Comparison of ENCODE assay signal across 9 mouse cellular contexts in the genomic region with DNA sequence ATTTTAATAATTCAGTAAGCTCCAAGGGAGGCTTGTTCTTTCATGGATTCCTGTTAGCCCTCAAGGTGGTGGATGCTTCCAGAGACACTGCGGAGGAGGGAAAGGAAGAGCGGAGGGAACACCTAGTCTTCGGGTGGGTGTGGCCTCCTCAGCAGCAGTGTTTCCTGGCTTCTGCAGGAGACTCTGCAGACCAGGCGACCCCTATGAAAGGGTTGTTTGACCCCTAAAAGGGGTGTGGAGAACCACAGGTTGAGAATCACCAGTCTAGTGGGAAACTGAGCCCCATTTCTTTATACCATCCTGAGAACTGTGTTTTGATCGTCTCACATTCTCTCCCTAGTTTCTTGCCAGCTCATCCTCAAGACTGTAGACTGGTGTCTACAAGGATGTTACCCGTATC.
A peak's percentile ranks its signal among the peaks of the same experiment; 100 is the strongest.
DNase-seq lines count a peak whose midpoint lies in the region; ATAC-seq lines count a peak whose summit lies in the region.
"Had no signal": no experiment of that assay in that cellular context is flagged by ENCODE, and none has a peak within 500 bp of the region (broad histone marks: within the 10 kb centered on the region; RNA-seq: fewer than 3 reads in every experiment).

No protein-coding gene starts in this region.

- peak; percentile 46 for DNase-seq in ES-CJ7 (ENCODE audit: low read depth, low spot score)
- no peak for DNase-seq in embryonic facial prominence, embryonic 10.5 days (ENCODE audit: low spot score)
- DNase-seq in Muller cell, postnatal 12 days (ENCODE audit: inconsistent ontology term) = no peak
- DNase-seq: cerebellum, adult 11 months; liver, embryonic 13.5 days had no signal

- no peaks in the 10 kb centered on the region for H3K27me3 ChIP-seq in hindbrain, embryonic 15.5 days
- H3K27me3 ChIP-seq in hindbrain, embryonic 16.5 days (replicated peaks; ENCODE audit: control insufficient read depth, insufficient read depth, low read length) = no peaks in the 10 kb centered on the region
- peaks cover 9% of the 10 kb centered on the region; the same call in 1 of the 2 replicates for H3K27me3 ChIP-seq in embryonic facial prominence, embryonic 10.5 days (replicated peaks; ENCODE audit: low read depth, poor library complexity, severe bottlenecking)
- H3K27me3 ChIP-seq in midbrain, embryonic 13.5 days = peaks cover 5% of the 10 kb centered on the region; the same call in 1 of the 2 replicates
- H3K27me3 ChIP-seq: liver, embryonic 13.5 days had no signal

- ATAC-seq in hindbrain, embryonic 15.5 days (ENCODE audit: low FRiP score, low read depth) = no peak
- no peak for ATAC-seq in hindbrain, embryonic 16.5 days
- ATAC-seq in midbrain, embryonic 13.5 days = no peak
- no peak for ATAC-seq in activated CD4-positive, CD25-positive, alpha-beta regulatory T cell, adult 4 months

- H3K9me3 ChIP-seq in hindbrain, embryonic 15.5 days = no peaks in the 10 kb centered on the region
- no peaks in the 10 kb centered on the region for H3K9me3 ChIP-seq in hindbrain, embryonic 16.5 days (ENCODE audit: control insufficient read depth, low read length)
- H3K9me3 ChIP-seq in embryonic facial prominence, embryonic 10.5 days = no peaks in the 10 kb centered on the region
- H3K9me3 ChIP-seq in midbrain, embryonic 13.5 days = no peaks in the 10 kb centered on the region
- H3K9me3 ChIP-seq: liver, embryonic 13.5 days had no signal

- H3K27ac ChIP-seq in hindbrain, embryonic 15.5 days (replicated peaks) = peak overlapping the region; percentile 70; the same call in 1 of the 2 replicates
- no peak overlapping the region for H3K27ac ChIP-seq in hindbrain, embryonic 16.5 days (ENCODE audit: low read depth, low read length)
- H3K27ac ChIP-seq in embryonic facial prominence, embryonic 10.5 days (replicated peaks) = peak overlapping the region; percentile 78
- H3K27ac ChIP-seq in midbrain, embryonic 13.5 days = peak overlapping the region; percentile 78
- H3K27ac ChIP-seq: liver, embryonic 13.5 days had no signal

- no peaks in the 10 kb centered on the region for H3K36me3 ChIP-seq in hindbrain, embryonic 15.5 days
- H3K36me3 ChIP-seq in hindbrain, embryonic 16.5 days (ENCODE audit: control insufficient read depth, insufficient read depth, low read length) = no peaks in the 10 kb centered on the region
- H3K36me3 ChIP-seq in embryonic facial prominence, embryonic 10.5 days (replicated peaks) = no peaks in the 10 kb centered on the region
- no peaks in the 10 kb centered on the region for H3K36me3 ChIP-seq in midbrain, embryonic 13.5 days
- H3K36me3 ChIP-seq: liver, embryonic 13.5 days had no signal

- H3K4me3 ChIP-seq in hindbrain, embryonic 15.5 days = no peak overlapping the region
- no peak overlapping the region for H3K4me3 ChIP-seq in hindbrain, embryonic 16.5 days (ENCODE audit: low read length)
- H3K4me3 ChIP-seq in embryonic facial prominence, embryonic 10.5 days = no peak overlapping the region
- H3K4me3 ChIP-seq in midbrain, embryonic 13.5 days (replicated peaks) = no peak overlapping the region
- H3K4me3 ChIP-seq: liver, embryonic 13.5 days had no signal

- H3K9ac ChIP-seq in hindbrain, embryonic 15.5 days = no peak overlapping the region
- no peak overlapping the region; the same call in 1 of the 2 replicates for H3K9ac ChIP-seq in hindbrain, embryonic 16.5 days (ENCODE audit: low read depth, low read length)
- no peak overlapping the region for H3K9ac ChIP-seq in midbrain, embryonic 13.5 days (replicated peaks)
- H3K9ac ChIP-seq: liver, embryonic 13.5 days had no signal

- H3K4me1 ChIP-seq in hindbrain, embryonic 15.5 days (replicated peaks) = peaks cover 26% of the 10 kb centered on the region
- peaks cover 28% of the 10 kb centered on the region for H3K4me1 ChIP-seq in hindbrain, embryonic 16.5 days (ENCODE audit: control insufficient read depth, insufficient read depth, low read depth, low read length)
- peaks cover 35% of the 10 kb centered on the region for H3K4me1 ChIP-seq in embryonic facial prominence, embryonic 10.5 days
- H3K4me1 ChIP-seq in midbrain, embryonic 13.5 days (replicated peaks) = peaks cover 39% of the 10 kb centered on the region

- H3K4me2 ChIP-seq in hindbrain, embryonic 15.5 days = no peak overlapping the region
- no peak overlapping the region for H3K4me2 ChIP-seq in hindbrain, embryonic 16.5 days (ENCODE audit: low read length)
- H3K4me2 ChIP-seq in midbrain, embryonic 13.5 days (replicated peaks) = no peak overlapping the region
- H3K4me2 ChIP-seq: liver, embryonic 13.5 days had no signal

- WGBS in hindbrain, embryonic 15.5 days = 77% methylated on average over 6 of the region's 6 CpGs
- WGBS in hindbrain, embryonic 16.5 days = 75% methylated on average over 6 of the region's 6 CpGs
- 78% methylated on average over 6 of the region's 6 CpGs for WGBS in embryonic facial prominence, embryonic 10.5 days
- 79% methylated on average over 6 of the region's 6 CpGs for WGBS in midbrain, embryonic 13.5 days
